Mouse (Mus musculus) common myeloid progenitor, adult 5-6 weeks (primary cell): Measurements from ENCODE around the gene Ugt1a2. TPM values are rescaled to one million over a fixed set of nuclear protein-coding genes. Genes with fewer than 3 reads are reported as not detected.
A peak's percentile ranks its signal among the peaks of the same experiment; 100 is the strongest.
"Not testable (repeated sequence)": the region's sequence is repeated elsewhere in the genome, so short reads cannot be mapped to it uniquely, and the experiment has no call there.

Experiments
- ATAC-seq: replicated peaks from 2 replicates; pipeline ENCODE4 v1.8.0; 2016; ENCODE audit warnings: low read depth, mild to moderate bottlenecking, moderate TSS enrichment, inconsistent platforms; ENCODE audit not compliant: poor library complexity, severe bottlenecking
- total RNA-seq: library from RNA; stranded (forward); fragments of 200-1000, 187-1606 nt; gene quantifications from 2 replicates; pipeline ENCODE4 v1.2.3, GENCODE M21; 2017

The Ugt1a2 gene
- total RNA-seq, 1 experiment from 2014 or later: not detected

DNA sequence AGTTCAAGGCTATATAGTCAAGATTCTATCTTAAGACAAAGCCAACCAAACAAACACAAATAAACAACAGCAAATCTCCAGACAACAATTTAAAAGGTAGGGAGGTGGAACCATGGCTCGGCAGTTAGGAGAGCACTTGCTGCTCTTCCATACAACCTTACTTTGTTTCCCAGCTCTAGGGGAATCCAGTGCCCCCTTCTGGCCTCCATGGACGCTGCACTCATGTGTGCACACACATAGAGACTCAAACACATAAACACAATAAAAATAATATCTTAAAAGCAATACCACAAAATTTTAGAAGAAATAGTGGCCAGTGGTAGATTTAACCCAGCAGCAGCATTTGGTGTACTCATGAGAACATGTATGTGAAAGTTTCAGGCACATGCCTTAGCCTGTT is 16.7 kb downstream of the Ugt1a2 start:
- no peak for ATAC-seq

GRCm38 (mm10) chr1:88217576-88217975 is 17.2 kb downstream of the Ugt1a2 start:
- ATAC-seq: no peak

DNA sequence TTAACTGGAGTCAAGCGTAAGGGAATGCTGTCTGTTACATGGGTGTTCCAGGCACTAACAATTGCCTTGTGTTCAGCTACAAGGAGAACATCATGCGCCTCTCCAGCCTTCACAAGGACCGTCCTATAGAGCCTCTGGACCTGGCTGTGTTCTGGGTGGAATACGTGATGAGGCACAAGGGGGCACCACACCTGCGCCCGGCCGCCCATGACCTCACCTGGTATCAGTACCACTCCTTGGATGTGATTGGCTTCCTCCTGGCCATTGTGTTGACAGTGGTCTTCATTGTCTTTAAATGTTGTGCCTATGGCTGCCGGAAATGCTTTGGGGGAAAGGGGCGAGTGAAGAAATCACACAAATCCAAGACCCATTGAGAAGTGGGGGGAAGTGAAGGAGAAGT is 17.6 kb downstream of the Ugt1a2 start:
- no peak for ATAC-seq

DNA sequence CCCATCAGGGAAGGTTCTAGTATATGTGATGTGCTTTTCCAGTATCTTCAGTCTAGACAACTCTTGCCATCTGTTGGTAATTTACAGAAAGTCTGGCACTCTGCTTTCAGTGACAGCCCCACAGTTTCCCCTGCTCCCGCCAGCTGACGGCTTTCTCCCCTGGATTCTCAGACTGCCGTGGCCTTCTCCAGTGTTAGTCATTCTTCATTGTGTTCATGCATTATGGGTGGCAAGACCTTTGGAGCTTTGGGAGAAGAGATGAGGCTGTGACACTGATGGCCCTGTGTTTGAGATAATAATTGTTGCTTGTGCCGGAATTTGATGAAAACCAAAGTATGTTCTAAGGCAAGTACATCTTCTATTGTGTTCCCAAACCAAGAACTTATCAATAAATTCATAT is 18.2 kb downstream of the Ugt1a2 start:
- ATAC-seq: no peak

DNA sequence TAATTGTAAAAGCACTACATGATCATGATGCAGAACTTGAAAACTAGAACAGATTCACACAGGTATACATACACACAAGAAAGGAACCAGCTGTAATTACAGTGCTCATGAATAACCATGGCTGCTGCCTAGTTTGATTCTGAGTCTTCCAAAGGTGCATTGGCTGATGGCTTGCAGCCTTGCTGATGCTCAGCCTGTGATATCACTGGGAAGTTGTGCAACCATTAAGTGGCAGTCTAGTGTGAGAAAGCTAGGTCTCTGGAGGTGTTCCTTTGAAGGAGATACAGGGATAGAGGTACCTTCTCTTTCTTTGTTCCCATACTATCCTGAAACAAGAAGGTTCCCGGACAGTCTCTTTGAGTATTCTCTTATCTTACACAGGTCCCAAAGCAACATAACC is 18.7 kb downstream of the Ugt1a2 start:
- ATAC-seq: no peak

- ATAC-seq: no peak
These were observed 19.9 kb downstream of the Ugt1a2 start for GRCm38 (mm10) chr1:88220336-88220735.

GRCm38 (mm10) chr1:88222216-88222615 is 21.8 kb downstream of the Ugt1a2 start:
- ATAC-seq: no peak

DNA sequence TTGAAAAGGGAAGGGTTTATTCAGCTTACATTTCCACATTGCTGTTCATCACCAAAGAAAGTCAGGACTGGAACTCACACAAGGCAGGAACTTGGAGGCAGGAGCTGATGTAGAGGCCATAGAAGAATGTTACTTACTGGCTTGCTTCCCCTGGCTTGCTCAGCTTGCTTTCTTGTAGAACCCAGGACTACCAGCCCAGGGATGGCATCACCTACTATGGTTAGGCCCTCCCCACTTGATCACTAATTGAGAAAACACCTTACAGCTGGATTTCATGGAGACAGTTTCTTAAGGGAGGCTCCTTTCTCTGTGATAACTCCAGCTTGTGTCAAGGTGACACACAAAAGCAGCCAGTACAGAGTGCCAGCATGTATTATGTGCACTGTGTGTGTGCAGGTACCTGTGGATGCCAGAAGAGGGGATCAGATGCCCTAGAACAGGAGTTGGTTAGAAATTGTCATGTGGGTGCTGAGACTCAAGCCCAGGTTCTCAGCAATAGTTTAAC is 22.7 kb downstream of the Ugt1a2 start:
- not testable (repeated sequence) for ATAC-seq

GRCm38 (mm10) chr1:88223591-88223990 is 23.2 kb downstream of the Ugt1a2 start:
- no peak for ATAC-seq

DNA sequence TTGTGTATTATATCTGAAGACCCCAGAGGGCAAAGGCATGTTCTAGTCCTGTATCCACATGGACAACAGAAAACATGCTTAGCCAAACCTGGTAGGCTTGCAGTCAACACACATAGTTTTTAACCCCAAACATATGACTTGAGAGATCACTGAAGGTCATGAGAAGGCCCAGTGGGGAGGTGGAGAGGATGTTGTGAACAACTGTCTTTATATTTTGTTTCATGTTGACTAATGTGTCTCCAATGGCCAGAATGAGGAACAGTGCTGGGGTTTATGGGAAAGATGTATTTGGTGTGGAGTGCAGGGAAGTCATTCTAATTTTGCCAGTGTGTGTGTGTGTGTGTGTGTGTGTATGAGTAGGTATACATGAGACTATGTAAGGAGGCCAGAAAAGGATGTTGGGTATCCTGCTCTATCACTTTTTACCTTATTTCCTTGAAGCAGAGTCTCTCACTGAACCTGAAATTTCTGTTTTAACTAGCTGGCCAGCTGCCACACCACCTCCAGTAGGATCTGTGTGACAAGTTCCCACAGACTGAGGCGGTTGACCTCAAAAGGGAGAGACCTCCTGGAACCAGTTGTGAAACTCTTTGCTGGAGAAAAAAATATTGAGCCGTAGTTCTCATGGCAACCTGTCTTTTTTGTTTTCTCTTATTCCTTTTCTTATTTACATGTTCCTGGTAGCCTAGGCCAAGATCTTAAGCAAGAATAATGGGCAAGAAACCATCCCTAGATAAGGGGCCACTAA is 23.8 kb downstream of the Ugt1a2 start:
- ATAC-seq: no peak

DNA sequence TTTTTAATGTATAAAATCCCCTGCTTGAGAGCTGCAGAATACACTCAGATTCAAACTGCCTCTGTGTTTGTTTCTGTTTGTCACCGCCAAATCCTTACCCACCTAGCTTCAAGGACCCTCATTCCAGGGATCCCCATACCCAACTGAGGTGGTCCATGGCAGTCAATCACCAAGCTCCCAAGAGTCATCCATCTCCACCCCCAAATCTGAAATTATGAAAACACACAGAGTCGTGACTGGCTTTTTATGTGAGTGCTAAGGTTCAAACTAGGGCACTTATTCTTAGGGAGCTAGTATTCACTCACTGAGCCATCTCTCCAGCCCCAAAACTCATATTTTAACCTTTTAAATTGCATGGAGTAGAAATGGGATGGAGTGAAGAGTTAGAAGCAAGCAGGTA is 24.9 kb downstream of the Ugt1a2 start:
- ATAC-seq: not testable (repeated sequence)

DNA sequence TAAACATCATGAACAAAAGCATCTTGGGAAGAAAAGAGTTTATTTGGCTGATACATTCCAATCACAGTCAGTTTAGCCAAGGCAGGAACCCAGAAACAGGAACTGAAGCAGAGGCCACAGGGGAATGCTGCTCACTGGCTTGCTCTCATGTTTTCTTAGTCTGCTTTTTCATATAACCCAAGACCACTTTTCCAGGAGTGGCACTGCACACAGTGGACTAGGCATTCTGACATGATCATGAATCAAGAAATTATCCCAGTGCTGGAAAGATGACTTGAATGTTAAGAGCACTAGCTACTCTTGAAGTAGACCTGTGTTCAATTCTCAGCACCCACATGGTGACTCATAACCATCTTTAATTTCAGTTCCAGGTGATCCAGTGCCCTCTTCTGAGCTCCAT is 25.3 kb downstream of the Ugt1a2 start:
- ATAC-seq: no peak

- ATAC-seq: peak; percentile 57
These were observed 26.4 kb downstream of the Ugt1a2 start, which contains the start of gene Mroh2a for GRCm38 (mm10) chr1:88226670-88227379. Mroh2a (plus strand) TSS chr1:88226986.

- no peak; the same call in 1 of the 2 replicates for ATAC-seq
These were observed 27.1 kb downstream of the Ugt1a2 start for GRCm38 (mm10) chr1:88227482-88227881.

DNA sequence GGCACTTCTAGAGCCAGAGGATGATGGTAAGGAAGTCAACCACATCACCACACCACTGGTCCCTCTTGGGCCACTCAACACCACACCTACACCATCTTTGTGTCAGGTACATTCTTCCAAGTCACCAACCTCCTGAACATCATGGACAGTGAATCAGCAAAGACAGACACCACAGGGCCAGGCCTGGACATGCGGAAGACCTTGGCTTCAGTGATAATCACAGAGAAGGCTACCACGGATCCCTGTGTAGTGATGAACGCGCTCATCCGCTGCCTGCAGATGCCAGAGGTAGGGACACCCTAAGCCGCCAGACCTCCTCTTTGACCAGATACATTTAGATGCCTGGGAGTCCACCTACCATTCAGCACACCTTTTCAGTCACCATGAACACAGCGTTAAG is 27.7 kb downstream of the Ugt1a2 start:
- no peak for ATAC-seq

GRCm38 (mm10) chr1:88229566-88229965 is 29.2 kb downstream of the Ugt1a2 start:
- no peak for ATAC-seq

DNA sequence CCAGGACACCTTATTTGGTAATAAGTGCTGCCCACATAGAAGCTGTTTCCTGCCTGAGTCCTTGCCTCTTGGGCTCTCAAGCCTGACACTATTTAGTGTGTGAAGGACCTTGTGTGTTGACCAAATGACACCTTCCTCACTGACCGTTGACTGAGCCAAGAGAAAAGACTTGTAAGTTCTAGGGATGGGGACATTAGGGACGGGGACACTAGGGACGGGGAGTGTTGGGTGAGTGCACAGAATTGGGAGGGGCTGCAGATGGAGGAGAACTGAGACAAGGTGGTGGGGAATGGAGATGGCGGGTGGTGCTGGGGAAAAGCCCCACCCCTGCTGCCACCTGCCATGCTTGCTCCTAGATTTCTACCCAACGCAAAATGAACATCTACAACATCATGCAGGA is 29.6 kb downstream of the Ugt1a2 start:
- ATAC-seq: no peak

DNA sequence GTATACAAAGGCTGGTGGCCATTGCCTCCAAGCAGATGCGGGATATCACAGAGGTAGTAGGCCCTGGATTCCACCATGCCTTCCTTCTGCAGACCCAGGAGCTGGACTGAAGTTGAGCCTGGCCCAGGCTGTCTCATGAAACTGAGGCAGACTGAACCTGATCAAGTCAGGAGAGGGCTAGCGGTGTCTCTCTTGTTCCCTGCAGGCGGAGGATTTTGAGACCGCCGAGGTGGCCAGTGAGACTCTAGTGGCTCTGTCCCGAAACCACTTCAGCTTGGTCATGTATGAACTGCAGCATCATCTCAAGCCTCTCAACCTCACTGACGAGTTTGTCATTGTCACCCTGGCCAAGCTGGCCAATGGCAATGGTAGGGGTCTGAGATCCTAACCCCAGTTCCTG is 30.0 kb downstream of the Ugt1a2 start:
- ATAC-seq: no peak

- ATAC-seq: no peak
These were observed 30.8 kb downstream of the Ugt1a2 start for GRCm38 (mm10) chr1:88230981-88231802.

- no peak for ATAC-seq
These were observed 31.6 kb downstream of the Ugt1a2 start for GRCm38 (mm10) chr1:88231803-88232499.
